Mouse (Mus musculus) bone marrow macrophage, adult 2 months (primary cell): ENCODE data around the gene Matn1. TPM values are rescaled to one million over a fixed set of nuclear protein-coding genes. Genes with fewer than 3 reads are reported as not detected.

Source experiments
- H3K27ac ChIP-seq: 2 replicates; pipeline ENCODE4 v1.5.1; 2012; ENCODE audit warnings: low read depth, low read length; ENCODE audit not compliant: insufficient read depth
- H3K4me1 ChIP-seq: 2 replicates; pipeline ENCODE4 v1.6.1; 2012; ENCODE audit warnings: low read length; ENCODE audit not compliant: control insufficient read depth, insufficient read depth
- H3K4me3 ChIP-seq: 2 replicates; pipeline ENCODE4 v1.5.1; 2012; ENCODE audit warnings: mild to moderate bottlenecking, low read length, moderate library complexity; ENCODE audit not compliant: insufficient read depth
- CTCF ChIP-seq: IDR thresholded peaks from 2 replicates; pipeline ENCODE4 v1.5.1; 2012; ENCODE audit warnings: low read depth, mild to moderate bottlenecking, low read length, moderate library complexity
- POLR2A ChIP-seq: IDR thresholded peaks from 2 replicates; pipeline ENCODE4 v1.6.1; 2012; ENCODE audit warnings: mild to moderate bottlenecking, low read depth, low read length, borderline replicate concordance
- polyA plus RNA-seq: library from polyadenylated mRNA; stranded (reverse); fragments of >200 nt; gene quantifications from 2 replicates; pipeline ENCODE4 v1.2.4, GENCODE M21; 2012; ENCODE audit not compliant: missing spikeins, insufficient read depth, insufficient read length

Gene Matn1
- polyA plus RNA-seq, 1 experiment, result 0.46 TPM

GRCm38 (mm10) chr4:130915006-130915667, 29.0 kb upstream of the Matn1 start:
- Histone ChIP-seq H3K4me3 (peak overlapping the region; percentile 83), H3K4me1 (peaks cover 40% of the 10 kb centered on the region), H3K27ac (peak overlapping the region; percentile 89)
- TF ChIP-seq POLR2A (no peak), CTCF (no peak)

DNA sequence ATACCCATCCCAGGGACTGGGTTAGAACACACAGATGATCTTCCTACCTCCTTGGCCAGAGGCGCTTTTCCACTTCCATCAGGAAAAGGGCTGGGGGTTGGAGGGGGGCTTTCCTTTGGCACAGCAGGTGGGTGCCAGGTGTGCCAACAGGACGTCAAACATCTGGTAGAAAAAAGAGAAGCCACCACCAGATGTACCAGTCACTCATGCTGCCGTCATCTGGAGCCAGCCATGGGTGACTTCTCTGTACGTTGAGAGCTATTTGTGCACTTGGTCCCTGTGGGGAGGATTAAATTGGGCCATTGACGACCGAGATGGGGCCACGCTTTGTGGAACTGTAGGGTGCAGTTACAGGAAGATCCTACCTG, 28.5 kb upstream of the Matn1 start:
- Histone ChIP-seq H3K27ac (peak overlapping the region; percentile 89), H3K4me3 (peak overlapping the region; percentile 83), H3K4me1 (peaks cover 41% of the 10 kb centered on the region)
- TF ChIP-seq POLR2A (no peak), CTCF (no peak)

- Histone ChIP-seq H3K27ac (peak overlapping the region; percentile 89), H3K4me3 (peak overlapping the region; percentile 83), H3K4me1 (peaks cover 45% of the 10 kb centered on the region)
- TF ChIP-seq POLR2A, result no peak
- TF ChIP-seq CTCF, result no peak
Observed at GRCm38 (mm10) chr4:130916639-130917038, 27.5 kb upstream of the Matn1 start.

DNA sequence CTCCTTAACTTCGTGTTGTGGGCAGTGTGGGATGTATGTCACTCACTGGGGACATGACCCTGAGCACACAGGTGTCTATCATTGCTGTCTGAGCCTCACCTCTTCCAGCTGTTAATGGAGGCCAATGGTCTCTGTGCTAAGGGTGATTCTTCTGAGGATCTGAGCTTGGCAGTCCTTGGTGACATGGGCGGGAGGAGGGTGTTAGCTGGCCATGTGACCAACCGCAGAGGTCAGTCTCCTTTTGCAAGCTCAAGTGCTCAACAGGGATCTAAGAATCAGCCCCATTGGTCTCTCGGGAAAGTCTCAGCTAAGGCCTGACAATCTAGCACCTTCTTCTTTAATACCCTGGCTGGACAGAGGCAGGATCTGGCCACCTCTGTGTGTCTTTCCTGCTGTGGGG, 26.6 kb upstream of the Matn1 start:
- H3K27ac ChIP-seq, result peak overlapping the region; percentile 89
- TF ChIP-seq POLR2A (no peak), CTCF (no peak)
- peak overlapping the region; percentile 83 for H3K4me3 ChIP-seq
- H3K4me1 ChIP-seq, result peaks cover 45% of the 10 kb centered on the region

- Histone ChIP-seq H3K27ac (peak overlapping the region; percentile 89), H3K4me1 (peaks cover 47% of the 10 kb centered on the region), H3K4me3 (peak overlapping the region; percentile 83)
- no peak for TF ChIP-seq POLR2A
Observed at GRCm38 (mm10) chr4:130918805-130919749, 25.1 kb upstream of the Matn1 start.

DNA sequence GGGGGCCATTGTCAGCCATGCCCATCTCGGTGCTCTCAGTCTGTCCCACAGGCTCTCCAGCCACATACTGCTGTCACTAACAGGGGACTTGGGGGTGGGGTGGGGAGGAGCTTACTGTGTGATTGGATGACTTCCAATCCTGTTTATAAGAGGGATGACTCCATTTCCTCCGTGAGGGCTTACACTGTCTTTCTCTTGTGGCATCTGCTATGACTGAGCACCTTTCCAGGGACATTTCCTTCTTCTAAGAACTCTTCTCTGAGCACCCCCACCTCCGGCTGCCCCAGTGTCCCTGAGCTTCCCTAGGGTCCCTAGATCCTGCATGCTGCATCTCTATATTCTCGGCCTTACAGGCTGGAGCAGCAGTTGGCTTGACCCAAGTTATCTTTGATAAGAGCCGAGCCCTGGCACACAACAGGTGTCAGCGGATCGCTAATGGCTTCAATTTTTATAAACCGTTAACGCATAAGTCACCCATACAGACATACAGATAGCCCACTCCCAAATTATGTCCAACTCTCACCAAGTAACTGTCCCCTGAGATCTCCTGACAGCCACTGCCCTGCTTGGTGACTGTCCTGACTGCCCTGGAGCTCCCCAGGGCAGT, 24.3 kb upstream of the Matn1 start:
- Histone ChIP-seq H3K4me3 (peak overlapping the region; percentile 44), H3K4me1 (peaks cover 47% of the 10 kb centered on the region), H3K27ac (peak overlapping the region; percentile 89)
- no peak for TF ChIP-seq CTCF

DNA sequence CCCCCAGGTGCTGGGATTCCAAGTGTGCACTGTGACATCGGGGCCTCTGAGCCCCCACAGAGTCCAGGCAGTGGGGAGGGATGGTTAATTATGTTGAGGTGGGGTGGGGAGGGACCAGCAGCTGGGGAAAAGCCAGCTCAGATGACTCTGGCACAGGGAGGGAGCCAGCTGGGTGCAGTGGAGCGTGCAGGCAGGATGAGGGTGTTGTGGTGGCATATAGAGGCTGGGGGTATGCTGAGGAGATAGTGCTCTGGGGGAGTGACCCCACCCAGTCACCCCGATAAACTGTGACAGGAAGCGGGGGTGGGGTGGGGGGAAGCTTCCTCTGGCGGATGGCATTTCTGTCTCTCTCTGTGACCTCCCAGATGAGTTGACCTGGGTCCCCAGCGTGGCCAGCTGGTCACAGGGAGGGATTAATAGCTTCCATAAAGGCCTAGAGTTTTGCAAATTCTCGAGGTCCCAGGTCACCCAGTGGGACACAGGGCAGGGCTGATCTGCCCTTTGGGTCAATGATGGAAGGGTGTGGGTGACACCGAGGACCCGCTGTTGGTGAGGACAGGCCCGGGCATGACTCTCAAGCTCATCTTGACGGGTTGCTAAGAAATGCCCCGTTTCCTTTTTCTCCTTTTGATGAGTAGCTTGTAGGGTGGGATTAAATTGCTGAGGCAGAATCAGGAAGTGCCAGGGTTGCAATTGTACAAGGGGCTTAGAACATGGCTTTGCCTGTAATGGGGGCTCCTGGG, 23.1 kb upstream of the Matn1 start:
- H3K4me3 ChIP-seq, result peak overlapping the region; percentile 50
- H3K4me1 ChIP-seq, result peaks cover 54% of the 10 kb centered on the region
- TF ChIP-seq CTCF (no peak), POLR2A (no peak)
- peak overlapping the region; percentile 89 for H3K27ac ChIP-seq

DNA sequence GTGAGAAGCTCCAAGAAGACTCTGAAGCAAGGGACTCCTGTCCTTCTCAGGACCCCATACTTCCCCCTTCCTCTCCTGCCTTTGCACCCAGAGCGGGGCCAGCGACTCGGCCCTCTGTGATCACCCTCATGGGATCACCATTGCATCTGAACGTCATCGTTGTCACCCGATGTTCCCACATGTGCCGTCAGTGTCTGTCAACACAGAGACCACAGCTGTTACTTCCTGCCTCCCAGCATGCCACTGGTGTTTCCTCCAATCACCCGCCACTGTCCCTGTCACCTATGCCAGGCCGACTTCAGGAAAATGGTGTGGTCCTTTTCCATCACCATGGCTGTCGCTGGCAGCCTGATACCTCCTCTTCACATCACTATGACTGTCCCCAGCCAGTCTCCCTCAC, 22.2 kb upstream of the Matn1 start:
- TF ChIP-seq CTCF, result no peak
- TF ChIP-seq POLR2A, result no peak
- Histone ChIP-seq H3K4me1 (peaks cover 51% of the 10 kb centered on the region), H3K4me3 (no peak overlapping the region), H3K27ac (peak overlapping the region; percentile 89)

DNA sequence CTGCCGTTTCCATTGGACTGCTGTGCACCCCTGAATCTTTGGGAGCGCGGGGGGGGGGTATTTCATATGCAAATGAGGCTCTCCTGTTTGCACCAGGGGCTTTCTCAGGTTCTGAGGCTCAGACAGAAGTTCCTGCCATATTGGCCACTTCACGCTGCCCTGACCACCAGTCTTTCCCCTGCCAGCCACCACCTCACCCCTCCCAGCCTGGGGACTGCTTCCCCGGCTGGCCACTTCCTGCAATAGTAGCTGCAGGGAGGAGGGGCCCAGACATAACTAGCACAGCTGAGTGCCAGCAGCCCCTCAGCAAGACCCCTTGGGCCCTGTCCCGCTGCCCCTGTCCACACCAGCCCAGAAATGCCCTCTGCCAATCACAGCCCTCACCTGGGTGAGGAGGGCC, 17.9 kb upstream of the Matn1 start:
- peaks cover 23% of the 10 kb centered on the region for H3K4me1 ChIP-seq
- no peak overlapping the region for H3K27ac ChIP-seq
- TF ChIP-seq CTCF (no peak), POLR2A (no peak)
- no peak overlapping the region for H3K4me3 ChIP-seq

DNA sequence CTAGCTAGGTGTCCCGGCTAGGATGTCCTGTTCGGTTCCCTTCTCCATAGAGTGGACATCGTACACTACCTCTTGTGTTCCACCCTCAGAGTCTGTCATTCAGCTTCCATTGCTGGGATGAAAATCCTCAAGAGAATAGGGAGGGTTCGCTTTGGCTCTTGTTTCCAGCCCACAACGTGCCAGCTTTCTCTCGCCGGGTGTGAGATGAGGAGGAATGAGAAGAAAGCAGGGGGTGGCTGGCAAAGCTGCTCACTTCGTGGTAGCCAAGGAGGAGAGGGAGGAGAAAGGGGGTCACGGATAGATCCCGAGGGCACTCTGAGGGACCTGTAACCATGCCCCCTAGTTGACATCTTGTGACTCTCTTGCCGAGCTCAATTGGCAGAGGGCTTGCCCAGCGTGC, 16.4 kb upstream of the Matn1 start:
- Histone ChIP-seq H3K4me1 (peaks cover 9% of the 10 kb centered on the region), H3K4me3 (no peak overlapping the region), H3K27ac (no peak overlapping the region)
- no peak for TF ChIP-seq POLR2A
